Mouse (Mus musculus): Measurements from ENCODE around the gene BC067074.
"Not testable (repeated sequence)": the region's sequence is repeated elsewhere in the genome, so short reads cannot be mapped to it uniquely, and the experiment has no call there.

BC067074 gene

GRCm38 (mm10) chr13:113374084-113374405, 81.1 kb downstream of the BC067074 start:
- no peak for DNase-seq (ENCODE audit: low spot score in 2 of 2)

- no peak for DNase-seq (ENCODE audit: low spot score in 2 of 2)
These were observed 84.7 kb downstream of the BC067074 start for GRCm38 (mm10) chr13:113377631-113378030.

- DNase-seq (ENCODE audit: low spot score in 2 of 2) = peak in 1 of 2 experiments; percentile 40
These were observed 86.0 kb downstream of the BC067074 start for GRCm38 (mm10) chr13:113378980-113379410.

- no peak for DNase-seq (ENCODE audit: low spot score in 2 of 2)
These were observed 86.9 kb downstream of the BC067074 start for GRCm38 (mm10) chr13:113379766-113380309.

- peak in 1 of 2 experiments; percentile 56 for DNase-seq (ENCODE audit: low spot score in 2 of 2)
These were observed 88.8 kb downstream of the BC067074 start for GRCm38 (mm10) chr13:113381710-113382109.

GRCm38 (mm10) chr13:113382201-113382600, 89.2 kb downstream of the BC067074 start:
- no peak for DNase-seq (ENCODE audit: low spot score in 2 of 2)

GRCm38 (mm10) chr13:113382770-113383169, 89.8 kb downstream of the BC067074 start:
- not testable (repeated sequence) for DNase-seq (ENCODE audit: low spot score in 2 of 2)

GRCm38 (mm10) chr13:113393386-113393785, 100.4 kb downstream of the BC067074 start:
- DNase-seq (ENCODE audit: low spot score in 2 of 2) = no peak

GRCm38 (mm10) chr13:113394591-113394990, 101.6 kb downstream of the BC067074 start:
- peak; percentile 55 to 69 for DNase-seq (ENCODE audit: low spot score in 2 of 2)

- no peak for DNase-seq (ENCODE audit: low spot score in 2 of 2)
These were observed 104.1 kb downstream of the BC067074 start for GRCm38 (mm10) chr13:113397006-113397520.

- DNase-seq (ENCODE audit: low spot score in 2 of 2) = peak in 1 of 2 experiments; percentile 30
These were observed 108.5 kb downstream of the BC067074 start for GRCm38 (mm10) chr13:113401373-113402010.

GRCm38 (mm10) chr13:113403706-113404105, 110.7 kb downstream of the BC067074 start:
- no peak for DNase-seq (ENCODE audit: low spot score in 2 of 2)

GRCm38 (mm10) chr13:113404172-113404571, 111.2 kb downstream of the BC067074 start:
- no peak for DNase-seq (ENCODE audit: low spot score in 2 of 2)

- peak in 1 of 2 experiments; percentile 8 for DNase-seq (ENCODE audit: low spot score in 2 of 2)
These were observed 117.0 kb downstream of the BC067074 start for GRCm38 (mm10) chr13:113409941-113410340.

GRCm38 (mm10) chr13:113415527-113415926, 122.6 kb downstream of the BC067074 start:
- no peak for DNase-seq (ENCODE audit: low spot score in 2 of 2)

GRCm38 (mm10) chr13:113416986-113417385, 124.0 kb downstream of the BC067074 start:
- DNase-seq (ENCODE audit: low spot score in 2 of 2) = no peak

GRCm38 (mm10) chr13:113417757-113418483, 125.0 kb downstream of the BC067074 start:
- DNase-seq (ENCODE audit: low spot score in 2 of 2) = peak; percentile 65 to 78

GRCm38 (mm10) chr13:113418632-113419031, 125.7 kb downstream of the BC067074 start:
- DNase-seq (ENCODE audit: low spot score in 2 of 2) = no peak

- DNase-seq (ENCODE audit: low spot score in 2 of 2) = peak in 1 of 2 experiments; percentile 51
These were observed 128.5 kb downstream of the BC067074 start for GRCm38 (mm10) chr13:113421472-113421871.

- no peak for DNase-seq (ENCODE audit: low spot score in 2 of 2)
These were observed 130.9 kb downstream of the BC067074 start for GRCm38 (mm10) chr13:113423825-113424224.

GRCm38 (mm10) chr13:113425907-113426306, 132.9 kb downstream of the BC067074 start:
- DNase-seq (ENCODE audit: low spot score in 2 of 2) = no peak

Data from heart, adult 9 months (tissue).